Mouse (Mus musculus) stomach, postnatal 0 days (tissue): Measurements from ENCODE around the gene Nell2.

ENCODE experiments used
- CTCF ChIP-seq: IDR thresholded peaks from 2 replicates; pipeline ENCODE4 v1.5.1; 2016; ENCODE audit warnings: antibody characterized with exemption, low read depth, mild to moderate bottlenecking, moderate library complexity
- EP300 ChIP-seq: optimal IDR thresholded peaks from 2 replicates; pipeline ENCODE3; 2016; ENCODE audit warnings: antibody characterized with exemption

GRCm38 (mm10) chr15:95304102-95304501, 224.3 kb downstream of the Nell2 start:
- TF ChIP-seq CTCF (no peak), EP300 (no peak)
